Mouse (Mus musculus) frontal cortex, postnatal 25 days (tissue): ENCODE measurements around the gene Cyp1a1.

Experiments
- DNase-seq, 2 experiments: peaks; one replicate each; pipeline ENCODE4 v3.0.0; 2022; ENCODE audit warnings: low spot score in 2 of 2

Cyp1a1 gene

DNA sequence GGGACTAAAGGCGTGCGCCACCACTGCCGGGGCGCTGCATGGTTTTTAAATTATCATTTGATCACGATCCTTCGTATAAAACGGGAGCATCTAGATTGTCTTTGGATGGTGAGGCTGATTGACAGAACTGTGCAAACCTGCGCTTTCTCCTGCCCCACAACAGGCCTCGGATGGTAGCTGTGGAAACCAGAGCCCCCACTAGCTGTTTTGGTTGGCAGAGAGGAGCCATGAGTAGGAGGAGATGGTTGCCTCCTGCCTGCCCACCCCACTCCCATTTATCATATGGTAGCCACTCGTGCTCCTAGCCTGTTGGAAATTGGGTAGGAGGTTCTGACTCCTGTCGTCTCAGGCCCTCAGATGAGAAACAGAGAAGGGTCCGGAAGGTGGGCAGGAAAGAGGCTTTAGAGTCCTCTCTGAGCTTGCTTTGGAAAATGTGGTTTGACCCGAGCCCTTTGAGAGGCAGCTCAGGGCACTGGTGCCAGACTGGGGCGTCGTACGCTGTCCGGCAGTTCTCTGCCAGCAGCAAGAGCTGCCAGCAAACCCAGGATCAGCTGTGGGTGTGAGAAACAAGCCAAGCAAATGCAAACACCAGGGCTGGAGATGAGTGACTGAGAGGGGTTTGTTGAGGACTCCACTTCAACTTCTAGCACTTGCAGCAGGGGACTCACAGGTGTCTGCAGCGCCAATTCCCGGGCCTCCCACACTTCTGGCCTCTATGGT, 30.9 kb upstream of the Cyp1a1 start:
- DNase-seq = no peak

DNA sequence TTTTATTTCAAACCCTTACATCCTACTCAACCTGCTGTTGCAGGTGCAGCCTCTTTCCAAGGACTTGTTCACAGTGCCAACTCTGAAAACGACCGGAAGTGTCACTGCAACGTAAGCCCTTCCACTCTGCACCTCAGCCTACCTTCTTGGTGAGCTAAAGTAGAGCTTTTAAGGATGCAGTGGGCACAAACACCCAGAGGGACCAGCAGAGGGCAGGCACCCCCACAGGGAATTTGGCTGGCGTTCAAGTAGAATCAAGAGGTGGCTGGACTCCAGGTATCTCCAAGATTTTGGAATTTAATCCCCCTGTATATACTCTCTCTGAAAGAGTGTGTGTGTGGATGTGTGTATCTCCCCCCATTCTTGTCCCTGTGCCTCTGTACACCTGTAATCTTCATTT, 29.9 kb upstream of the Cyp1a1 start:
- DNase-seq = no peak

DNA sequence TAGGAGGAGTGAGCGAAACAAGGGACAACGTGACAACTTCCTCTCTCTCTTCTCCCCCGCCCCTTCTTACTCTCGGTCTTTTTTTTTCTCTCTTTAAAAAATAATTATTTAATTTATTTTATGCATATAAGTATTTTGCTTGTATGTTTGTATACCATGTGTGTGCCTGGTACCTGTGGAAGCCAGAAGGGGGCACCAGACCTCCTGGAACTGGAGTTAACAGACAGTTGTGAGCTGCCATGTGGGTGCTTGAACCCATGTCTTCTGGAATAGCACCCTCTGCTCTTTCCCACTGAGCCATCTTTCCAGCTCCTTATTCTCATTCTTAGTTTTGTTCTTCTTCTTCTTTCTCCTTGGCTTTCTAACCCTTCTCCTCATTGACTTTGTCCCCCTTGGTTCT, 28.8 kb upstream of the Cyp1a1 start:
- no peak for DNase-seq

DNA sequence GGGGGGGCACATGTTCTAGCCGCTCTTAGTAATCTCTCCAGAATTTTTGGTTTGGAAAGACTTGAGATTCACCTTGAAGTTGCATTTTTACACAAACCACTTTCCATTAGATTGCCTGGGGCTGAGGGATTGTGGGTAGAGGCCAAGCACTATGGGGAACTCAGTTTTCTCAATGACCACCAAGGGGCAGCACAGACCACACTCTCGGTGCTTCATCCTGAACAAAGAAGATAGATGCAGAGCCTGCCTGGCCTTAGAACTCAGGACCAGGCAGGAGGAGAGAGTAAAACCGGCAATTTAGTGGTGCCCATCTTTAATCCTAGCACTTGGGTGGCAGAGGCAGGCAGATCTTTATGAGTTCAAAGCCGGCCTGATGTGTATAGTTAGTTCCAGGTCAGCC, 28.0 kb upstream of the Cyp1a1 start:
- peak; percentile 48 to 78 for DNase-seq

DNA sequence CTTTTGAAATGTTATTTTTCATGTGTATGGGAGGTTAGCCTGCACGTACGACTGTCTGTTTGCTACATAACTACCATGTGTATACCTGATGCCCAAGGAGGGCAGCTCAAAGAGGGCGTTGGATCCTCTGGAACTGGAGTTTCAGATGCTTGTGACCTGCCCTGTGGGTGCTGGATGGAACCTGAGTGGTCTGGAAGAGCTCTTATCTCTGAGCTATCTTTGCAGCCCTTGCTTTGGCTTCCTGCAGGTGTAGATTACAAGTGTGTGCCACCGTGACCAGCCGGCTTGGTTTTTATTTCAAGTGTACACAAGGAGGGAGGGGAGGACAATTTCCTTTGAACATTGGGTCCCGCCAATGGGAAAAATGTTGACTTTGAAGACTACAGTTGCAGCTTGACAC, 27.2 kb upstream of the Cyp1a1 start:
- DNase-seq = no peak

DNA sequence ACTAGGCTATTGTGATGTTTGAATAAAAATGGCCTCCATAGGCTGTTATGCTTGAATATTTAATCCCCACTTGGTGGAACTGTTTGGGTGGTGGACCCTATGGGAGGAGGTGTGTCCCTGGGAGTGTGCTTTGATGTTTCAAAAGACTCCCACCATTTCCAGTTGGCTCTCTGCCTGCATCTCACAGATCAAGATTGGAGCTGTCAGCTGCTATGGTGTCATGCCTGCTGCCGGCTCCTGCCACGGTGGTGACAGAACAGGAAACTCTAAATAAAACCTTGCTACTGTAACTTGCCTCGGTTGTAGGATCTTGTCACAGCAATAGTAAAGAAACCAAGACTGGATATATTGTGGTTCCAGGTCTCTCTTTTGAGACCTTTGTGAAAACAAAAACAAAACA, 26.2 kb upstream of the Cyp1a1 start:
- DNase-seq = no peak

DNA sequence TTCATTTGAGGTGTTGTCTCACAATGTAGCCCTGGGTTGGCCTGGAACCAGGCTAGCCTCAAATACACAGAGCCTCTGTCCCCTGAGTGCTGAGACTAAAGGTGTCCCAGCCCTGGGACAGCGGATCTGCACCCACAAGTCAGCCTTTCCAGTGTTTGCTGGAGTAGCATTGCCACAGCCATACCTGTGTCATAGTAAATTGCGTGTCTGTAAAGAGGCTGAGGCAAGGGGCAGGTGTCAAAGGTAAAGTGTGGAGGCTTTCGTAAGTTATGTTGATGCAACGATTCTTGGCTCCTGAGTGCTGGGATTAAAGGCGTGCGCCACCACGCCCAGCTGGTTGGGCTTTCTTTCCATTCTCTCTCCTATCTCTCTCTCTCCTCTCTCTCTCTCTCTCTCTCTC, 23.1 kb upstream of the Cyp1a1 start:
- no peak for DNase-seq

DNA sequence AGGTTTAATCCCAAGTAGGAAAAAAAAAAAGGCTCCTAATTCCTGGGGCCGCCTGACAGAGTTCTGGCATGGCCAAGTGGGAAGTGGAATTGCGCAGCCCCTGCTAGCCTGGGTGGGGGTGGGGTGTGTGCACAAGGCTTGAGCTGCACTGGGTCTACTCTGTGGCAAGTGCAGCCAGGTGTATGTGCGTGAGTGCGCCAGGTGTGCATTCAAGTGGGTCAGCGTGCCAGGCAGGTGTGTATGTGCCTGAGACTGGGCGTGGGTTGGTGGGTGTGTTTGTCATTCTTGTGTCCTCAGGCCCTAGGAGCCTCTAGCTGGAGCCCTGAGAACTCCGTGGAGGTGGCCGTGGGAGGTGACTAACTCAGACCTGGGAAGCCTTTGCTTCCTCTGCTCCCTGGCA, 21.2 kb upstream of the Cyp1a1 start:
- DNase-seq = no peak

DNA sequence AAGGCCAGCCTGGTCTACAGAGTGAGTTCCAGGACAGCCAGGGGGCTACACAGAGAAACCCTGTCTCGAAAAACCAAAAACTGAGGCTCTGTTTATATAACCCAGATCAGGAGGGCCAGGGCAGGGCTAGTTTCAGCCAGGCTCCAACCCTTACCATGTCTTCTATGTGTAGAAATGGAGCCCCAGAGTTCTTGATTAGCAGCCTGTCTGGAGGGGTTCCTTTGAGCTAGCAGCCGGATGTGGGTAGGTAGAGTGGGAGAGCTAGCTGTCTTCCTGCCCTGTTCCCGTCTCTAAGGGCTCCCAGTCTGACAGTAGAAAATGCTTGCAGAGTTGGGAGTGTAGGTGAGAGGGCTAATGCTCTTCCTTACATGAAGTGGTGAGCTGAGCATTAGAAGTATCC, 20.6 kb upstream of the Cyp1a1 start:
- DNase-seq = no peak

DNA sequence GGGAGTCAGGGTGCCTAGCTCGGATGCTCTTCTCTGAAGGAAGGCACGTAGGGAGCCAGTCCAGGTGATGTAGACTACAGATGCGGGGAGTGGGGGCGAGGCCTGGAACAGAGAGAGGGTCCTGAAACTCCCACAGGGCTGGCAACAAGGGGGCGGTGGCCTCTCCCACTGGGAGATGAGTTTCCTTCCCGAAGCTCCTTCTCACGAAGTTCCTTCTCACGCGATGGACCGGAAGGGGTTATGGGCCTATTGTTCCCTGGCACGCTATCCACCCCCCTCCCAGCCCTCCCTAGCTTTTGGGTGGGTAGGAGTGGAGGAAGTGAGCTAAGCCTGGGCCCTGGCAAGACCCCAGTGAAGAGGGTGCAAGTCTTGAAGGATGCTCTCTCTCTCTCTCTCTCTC, 19.9 kb upstream of the Cyp1a1 start:
- no peak for DNase-seq

DNA sequence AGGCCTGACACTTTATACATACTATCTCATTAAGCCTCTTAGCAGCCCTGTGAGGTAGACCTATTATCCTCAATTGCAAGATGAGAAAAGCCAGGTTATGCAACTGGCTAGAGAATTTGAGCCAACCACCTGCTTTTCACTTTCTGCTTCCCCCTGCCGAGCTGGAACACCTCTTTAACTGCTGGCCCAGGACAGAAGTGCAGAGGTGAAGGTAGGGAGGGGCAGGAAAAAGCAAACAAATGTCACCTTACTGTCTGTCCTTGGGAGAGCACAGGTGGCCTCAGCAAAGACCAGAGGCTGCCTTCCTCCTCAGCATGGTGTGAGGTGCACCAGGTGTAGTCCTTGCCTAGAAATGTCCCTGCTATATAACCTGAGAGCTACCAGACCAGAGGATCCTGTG, 19.5 kb upstream of the Cyp1a1 start:
- no peak for DNase-seq

DNA sequence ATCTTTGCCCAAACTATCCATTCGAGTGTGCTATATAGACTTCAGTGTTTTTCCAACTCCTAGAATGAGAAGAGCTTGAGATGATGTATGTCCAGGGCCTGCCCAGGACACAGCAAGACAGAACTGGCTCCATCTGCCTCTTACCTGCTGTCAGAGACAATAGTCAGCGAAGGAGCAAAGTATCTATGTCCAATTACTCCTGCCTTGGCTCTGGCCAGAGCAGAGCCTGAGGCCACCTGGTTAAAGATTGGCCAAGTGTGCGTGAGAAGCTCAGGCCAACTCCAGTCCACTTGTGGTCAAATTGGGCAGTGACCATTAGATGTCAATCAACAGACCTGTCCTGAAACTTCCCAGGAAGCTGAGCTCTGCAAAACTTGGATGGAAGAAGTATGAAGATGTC, 18.2 kb upstream of the Cyp1a1 start:
- no peak for DNase-seq

DNA sequence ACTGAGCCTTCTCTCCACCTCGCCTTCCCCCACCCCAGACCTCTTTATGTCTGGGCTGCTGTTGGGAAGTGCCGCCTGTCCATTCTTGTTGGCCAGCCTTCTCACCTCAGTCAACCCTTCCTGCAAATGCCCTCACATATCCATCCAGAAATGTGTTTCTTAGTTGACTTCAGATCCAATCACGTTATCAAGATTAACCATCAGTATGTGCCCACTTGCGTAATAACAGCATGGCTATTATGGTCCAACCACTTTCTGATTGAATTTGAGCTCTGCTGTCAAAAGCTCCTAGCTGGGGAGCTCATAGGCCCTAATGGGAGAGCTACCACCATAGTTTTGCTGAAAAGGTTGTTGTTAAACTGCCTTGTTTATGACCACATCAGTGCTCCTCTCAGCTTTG, 16.7 kb upstream of the Cyp1a1 start:
- no peak for DNase-seq

DNA sequence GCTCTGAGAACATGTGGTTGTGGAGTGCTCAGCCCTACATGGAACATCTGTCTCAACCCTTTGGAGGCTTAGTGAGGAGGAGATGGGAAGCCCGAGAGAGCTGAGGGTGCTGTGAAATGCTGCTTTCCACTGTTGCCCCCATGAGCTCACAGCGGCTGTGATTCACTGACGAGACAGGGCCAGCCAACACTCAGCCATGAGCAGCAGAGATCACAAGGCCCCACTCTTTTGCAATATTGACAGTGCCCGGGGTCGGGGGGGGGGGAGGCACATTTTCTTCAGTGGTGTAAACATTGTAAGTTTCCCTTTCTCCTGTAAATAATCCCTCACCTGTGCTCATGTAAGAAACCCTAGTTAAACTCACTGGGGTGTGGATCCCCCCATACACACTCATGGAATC, 16.2 kb upstream of the Cyp1a1 start:
- DNase-seq = no peak

DNA sequence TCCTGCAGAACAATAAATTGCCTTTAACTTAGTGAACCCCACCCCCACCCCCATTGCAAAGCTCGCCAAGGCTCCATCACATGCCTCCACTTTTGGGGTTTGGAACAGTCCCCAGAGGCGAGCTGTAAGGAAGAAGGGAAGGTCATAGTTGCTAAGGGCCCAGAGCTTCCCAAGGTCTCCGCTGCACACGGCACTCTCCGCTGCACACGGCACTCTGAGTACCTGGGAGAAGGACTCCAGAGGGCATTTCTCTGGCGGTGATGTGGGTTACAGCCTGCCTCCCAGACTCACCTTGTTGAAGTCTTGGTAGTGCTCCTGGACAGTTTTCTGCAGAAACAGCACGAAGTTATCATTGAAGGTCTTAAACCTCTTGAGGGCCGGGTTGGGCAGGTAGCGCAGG, 6.3 kb upstream of the Cyp1a1 start:
- DNase-seq = no peak

DNA sequence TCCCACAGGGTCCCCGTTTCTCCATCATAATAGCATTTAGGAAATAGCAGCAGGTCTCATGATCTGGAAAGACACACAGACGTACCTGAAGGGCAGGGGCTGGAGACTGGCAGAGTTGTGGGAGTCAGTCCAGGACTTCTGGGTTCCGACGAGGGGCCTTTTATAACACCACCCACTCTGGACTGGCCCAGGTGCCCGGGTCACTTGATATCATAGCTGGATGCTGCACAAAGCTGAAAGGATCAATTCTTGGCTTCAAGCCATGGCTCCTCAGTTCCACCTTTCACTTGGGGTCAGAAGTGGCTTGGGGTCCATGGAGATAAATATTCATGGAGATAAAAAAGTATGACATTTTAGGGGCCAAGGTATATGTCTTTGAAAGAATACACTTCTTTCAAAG, 4.2 kb upstream of the Cyp1a1 start, which contains the start of gene Cyp1a2:
TSS of gene Cyp1a2 (minus strand) at position 184 of the 400 bp plus-strand sequence.
- DNase-seq = no peak

DNA sequence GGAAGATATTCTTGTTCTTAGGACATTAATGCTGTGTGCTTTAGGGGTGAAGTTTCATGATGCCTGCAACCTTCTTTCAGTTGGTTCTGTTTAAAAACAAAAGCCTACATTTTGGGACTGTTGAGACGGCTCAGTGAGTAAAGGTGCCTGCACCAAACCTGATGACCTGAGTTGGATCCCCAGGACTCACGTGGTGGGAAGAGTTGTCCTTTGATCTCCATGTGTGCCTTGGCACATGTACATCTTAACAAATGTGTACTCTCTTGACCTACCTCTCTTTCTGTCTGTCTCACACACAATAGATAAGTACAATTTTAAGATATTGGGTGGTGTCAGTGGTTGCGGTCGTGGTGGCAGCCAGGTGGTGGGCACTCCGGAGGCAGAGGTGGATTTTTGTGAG, 1.7 kb upstream of the Cyp1a1 start:
- DNase-seq = no peak

DNA sequence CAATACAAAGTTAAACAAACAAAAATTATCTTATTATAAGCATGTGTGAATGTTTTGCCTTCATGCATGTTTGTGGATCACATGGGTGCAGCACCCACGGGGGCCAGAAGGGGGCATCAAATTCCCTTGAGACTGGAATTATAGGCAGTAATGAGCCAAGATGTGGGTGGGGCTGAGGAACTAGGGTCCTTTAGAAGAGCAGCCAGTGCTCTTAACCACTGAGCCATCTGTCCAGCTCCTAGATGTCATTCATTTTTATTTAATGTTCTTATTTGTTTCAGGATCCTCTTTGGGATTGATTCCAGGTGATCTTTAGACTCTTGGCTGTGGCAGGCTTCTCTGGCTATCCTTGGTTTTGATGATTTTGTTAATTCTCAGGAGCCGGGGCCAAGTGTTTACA, 430 bp downstream of the Cyp1a1 start:
- no peak for DNase-seq

DNA sequence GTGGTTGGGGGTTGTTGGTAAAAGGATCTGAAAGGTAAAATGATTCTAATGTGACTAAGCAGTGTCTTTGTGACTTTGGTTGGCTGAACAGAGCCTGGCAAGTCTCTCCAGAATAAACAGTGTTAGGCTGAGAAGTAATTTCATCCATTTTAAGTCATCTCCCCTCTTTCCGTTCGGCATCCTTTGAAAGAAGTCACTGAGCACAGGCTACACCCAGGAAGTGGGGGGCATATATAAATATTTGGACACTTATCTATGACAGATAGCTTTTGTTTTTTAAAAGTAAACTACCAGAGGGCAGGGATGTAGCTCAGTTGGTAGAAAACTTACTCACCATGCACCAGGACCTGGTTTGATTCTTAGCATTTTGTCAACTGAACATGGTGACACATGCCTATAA, 878 bp downstream of the Cyp1a1 start:
- no peak for DNase-seq

DNA sequence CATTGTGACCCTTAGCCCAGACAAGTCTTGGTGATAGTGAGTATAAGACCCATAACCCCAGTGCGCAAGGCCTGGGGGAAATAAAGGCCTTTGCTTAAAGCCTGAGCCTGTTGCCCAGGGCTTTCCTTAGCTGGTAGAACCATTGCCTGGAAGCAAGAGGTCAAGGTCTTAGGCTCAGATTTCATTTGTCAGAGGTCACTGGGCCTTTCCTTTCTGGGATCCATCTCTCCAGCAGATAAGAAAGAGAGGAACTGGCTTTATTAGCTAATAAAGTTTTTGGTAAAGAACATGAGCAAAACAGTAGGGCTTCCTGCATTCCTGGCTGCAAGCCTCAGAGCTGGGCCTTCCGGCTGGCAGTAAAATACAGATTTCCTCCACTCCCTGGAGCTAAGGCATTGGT, 6.4 kb downstream of the Cyp1a1 start:
- DNase-seq = no peak

DNA sequence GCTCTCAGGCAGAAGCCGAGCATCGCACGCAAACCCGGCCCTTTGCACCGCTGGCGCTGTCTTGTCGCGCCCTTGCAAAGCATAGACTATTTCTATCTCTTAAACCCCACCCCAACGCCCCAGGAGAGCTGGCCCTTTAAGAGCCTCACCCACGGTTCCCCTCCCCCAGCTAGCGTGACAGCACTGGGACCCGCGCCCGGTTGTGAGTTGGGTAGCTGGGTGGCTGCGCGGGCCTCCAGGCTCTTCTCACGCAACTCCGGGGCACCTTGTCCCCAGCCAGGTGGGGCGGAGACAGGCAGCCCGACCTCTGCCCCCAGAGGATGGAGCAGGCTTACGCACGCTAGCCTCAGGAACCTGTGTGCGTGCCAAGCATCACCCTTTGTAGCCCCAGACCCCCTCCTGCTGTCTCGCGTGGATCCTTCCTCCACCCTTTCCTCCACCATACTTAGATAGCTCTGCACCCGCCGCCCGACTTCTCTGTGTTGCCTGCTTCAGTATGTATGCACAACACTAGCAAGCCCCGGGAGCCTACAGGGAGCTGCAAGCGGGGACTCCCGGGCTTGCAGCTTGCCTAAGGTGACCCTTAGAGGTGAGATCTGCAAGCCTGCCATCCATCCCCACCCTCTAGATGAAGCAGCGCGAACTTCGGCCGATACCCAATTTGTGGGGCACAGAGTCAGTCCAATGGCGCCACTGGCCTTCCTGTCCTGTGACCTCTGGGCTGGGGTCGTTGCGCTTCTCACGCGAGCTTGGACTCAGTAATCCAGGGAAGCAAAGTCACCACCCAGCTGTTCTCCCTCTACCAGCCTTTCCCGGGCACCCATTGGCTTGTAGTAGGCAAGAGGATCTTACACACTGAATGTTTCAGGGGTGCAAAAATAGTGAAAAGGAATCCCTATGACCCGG, 8.9 kb downstream of the Cyp1a1 start:
- peak; percentile 46 to 49 for DNase-seq

DNA sequence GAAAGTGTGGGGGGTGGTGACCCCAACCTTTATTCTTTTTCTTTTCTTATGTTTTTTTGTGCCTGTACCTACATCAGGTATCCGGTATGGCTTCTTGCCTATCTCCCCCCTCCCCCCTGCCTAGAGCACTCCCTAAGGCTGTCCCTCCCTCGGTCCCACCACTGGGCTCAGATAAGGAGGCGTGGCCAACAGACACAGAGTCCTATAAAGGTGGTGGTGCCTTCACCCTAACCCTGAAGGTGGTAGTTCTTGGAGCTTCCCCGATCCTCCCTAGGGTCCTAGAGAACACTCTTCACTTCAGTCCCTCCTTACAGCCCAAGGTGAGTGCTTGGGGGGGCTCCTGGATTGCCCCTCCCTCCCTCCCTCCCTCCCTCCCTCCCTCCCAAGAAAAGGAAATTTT, 9.7 kb downstream of the Cyp1a1 start:
- DNase-seq = no peak

DNA sequence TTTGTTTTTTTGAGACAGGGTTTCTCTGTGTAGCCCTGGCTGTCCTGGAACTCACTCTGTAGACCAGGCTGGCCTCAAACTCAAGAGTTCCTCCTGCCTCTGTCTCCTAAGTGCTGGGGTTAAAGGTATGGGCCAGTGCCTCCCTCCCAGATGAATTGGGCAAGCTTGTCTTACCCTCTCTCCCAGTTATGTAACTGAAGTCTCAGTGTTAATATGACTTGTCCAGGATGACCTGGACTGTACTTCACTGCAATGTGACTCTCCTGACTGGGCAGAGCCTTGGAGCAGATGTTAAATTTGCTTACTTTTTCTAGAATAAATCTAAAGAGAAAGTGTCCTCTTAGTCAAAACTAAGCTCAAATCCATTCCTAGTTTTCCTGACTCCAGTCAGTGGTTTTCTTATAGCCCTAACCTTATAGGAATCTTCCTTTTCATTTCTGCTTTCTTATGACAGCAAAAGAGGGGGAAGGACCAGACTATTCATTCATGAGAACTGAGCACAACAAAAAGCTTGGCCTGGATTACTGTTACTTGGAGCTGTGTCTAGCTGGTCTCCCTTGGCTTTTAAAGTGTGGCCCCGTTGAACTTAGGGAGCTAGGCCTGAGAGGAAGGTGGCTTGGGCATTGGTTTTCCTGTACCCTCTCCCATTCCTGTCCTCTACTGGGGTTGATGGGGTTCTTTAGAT, 10.9 kb downstream of the Cyp1a1 start:
- DNase-seq = no peak
